Mouse (Mus musculus) adrenal gland, postnatal 36 days (tissue): ENCODE measurements at regions not wholly inside any gene's neighbourhood (a gene's known extent, or its start where the extent isn't known, plus 50 kb on each side); places are given as distances from the start of the nearest gene placed in this dataset. TPM values are rescaled to one million over a fixed set of nuclear protein-coding genes. Genes with fewer than 3 reads are reported as not detected.
"Not testable (repeated sequence)": the region's sequence is repeated elsewhere in the genome, so short reads cannot be mapped to it uniquely, and the experiment has no call there.

Experiments
- DNase-seq, 2 experiments: peaks; one replicate each; pipeline ENCODE4 v3.0.0; 2021; ENCODE audit warnings: mixed read lengths in 1 of 2
- microRNA-seq: library from miRNA; unstranded; fragments of <30 nt; microRNA quantifications from one replicate; pipeline ENCODE4 v1.2.0, GENCODE M21; 2021

DNA sequence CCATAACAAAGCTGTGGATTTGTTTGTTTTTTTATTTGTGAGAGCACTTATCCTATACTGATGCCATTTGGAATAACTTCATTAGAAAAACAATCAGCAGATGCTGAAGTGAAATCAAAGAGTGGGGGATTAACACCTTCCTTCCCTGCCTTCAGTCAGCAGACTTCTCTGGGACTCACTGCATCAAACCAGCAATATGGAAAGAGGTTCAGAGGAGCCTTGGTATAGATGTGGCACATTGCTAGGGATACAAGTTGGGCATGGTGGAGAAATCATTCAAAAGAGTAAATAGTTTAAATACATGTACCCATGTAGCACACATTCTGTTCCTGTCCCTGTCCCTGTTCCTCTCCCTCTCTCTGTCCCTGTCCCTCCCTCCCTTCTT lies 364.0 kb upstream of the Rgs18 start:
- no peak for DNase-seq

DNA sequence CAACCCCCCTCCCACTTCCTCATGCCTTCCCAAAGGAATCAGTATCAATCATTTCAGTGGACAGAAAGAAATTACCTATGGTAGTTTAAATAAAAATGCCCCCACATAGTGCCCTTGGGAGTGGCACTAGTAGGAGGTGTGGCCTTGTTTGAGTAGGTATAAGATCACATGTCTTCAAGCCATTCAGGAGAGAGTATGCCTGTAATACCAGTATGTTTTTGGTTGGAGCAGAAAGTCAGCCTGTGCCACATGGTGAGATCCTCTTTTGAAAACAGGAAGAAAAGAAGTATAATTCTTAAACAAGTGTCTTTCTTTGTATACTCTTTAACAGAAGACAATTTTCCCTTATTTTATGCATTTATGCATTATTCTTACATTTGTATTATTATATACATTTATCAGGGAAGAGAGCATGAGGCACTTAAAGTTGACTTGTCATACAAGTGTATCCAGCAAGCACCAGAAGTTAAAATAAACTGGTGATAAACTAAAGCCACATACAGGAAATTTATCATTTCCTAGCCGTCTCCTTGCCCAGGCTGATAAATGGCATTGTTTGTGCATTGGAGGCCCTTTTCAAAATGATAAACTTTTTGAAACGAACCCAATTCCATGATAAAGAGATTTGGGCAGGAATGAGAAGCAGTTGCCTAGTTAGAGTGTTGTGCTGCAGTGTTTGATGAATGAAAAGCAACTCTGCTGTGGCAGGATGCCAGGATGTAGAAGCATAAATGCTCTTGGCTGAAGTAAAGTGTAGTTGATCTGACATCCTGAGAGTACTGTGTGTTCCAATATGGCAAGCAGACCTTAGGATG lies 363.4 kb upstream of the Rgs18 start:
- DNase-seq = no peak

DNA sequence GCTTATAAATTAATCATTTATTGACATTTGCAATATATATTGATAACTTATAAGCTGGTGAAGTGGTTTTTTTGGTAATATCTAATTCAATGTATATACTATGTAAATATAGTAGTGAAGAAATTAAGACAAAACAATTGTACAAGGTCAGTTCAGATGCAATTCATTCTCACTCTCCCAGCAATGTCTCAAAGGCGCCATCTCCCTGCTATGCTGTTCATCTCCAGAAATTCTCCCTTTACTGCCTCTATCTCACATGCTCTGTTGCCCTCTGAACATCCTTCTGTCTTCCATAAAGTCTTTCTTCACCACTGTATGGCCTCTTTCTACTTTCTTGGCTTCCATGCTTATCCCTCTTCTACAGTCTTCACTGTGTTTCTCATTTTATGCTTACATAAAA lies 355.8 kb upstream of the Rgs18 start:
- no peak for DNase-seq

DNA sequence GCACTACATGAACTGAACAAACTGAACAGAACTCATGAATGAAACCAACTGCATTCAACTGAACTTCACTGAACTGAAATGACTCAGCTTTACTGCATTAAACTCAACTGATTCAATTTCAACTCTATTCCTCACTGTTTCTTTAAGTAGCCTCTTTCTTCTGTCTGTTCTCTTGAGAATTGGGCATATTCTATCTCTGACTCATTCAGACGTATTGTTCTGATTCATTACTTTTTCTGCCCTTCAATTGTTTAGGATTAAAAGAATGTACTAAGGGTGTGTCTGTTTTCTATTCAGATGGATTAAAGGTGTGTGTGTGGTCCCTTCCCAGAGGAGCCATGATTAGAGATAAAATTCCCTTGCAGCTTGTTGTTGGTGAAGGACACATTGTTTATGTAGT lies 337.9 kb upstream of the Rgs18 start:
- DNase-seq = no peak

DNA sequence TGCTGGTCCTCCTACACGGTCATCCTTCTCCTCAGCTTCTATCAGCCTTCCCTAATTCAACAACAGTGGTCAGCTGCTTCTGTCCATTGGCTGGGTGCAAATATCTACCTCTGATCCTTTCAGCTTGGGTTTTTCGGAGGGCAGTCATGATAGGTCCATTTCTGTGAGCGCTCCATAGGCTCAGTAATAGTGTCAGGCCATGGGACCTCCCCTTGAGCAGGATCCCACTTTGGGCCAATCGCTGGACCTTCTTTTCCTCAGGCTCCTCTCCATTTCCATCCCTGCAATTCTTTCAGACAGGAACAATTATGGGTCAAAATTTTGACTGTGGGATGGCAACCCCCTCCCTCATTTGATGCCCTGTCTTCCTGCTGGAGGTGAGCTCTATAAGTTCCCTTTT lies 331.5 kb upstream of the Rgs18 start:
- not testable (repeated sequence) for DNase-seq

DNA sequence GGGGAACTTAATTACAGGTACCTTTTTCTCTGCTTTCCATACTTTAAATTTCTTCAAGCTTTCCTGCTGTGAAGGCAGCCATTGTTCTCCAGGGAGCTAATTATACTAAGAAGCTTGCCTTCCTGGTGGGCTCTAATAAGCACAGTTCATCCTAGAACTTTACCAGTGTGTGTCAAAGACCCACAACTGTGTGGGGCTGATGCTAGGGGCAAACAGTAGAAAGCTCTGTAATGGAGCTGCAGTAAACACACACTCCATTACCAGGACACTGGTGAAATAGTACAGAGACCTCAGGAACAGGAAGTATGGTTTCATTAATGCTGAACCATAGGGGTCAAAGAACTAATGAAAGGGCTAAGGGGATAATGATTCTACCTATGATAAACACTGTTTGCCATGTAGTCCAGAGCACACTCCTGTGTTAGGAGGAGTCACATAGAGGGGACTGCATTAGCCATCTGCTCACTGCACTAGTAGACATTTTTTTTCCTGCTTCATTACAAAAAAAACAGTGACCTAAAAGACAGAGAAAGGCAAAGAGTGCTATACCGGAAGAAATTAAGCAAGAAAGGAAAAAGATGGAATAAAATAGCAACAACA lies 290.1 kb upstream of the Rgs18 start:
- no peak for DNase-seq

DNA sequence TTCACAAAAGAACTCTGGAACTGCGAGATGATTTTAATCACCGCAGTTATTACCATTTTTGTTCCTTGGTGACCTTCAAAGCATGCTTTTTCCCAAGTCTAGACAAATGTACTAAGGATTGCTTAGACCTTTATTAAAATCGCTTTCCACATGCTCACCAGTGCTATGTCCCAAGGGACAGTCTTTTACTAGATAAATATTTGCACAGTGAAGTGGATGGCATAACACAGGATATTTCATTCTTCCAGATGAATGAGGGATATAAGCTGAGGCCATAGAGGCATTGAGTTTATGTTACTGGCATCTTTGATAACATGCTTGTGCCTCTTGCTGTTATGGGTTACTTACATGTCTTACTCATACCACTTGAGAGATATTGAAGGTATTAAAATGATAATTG lies 289.1 kb upstream of the Rgs18 start:
- no peak for DNase-seq

DNA sequence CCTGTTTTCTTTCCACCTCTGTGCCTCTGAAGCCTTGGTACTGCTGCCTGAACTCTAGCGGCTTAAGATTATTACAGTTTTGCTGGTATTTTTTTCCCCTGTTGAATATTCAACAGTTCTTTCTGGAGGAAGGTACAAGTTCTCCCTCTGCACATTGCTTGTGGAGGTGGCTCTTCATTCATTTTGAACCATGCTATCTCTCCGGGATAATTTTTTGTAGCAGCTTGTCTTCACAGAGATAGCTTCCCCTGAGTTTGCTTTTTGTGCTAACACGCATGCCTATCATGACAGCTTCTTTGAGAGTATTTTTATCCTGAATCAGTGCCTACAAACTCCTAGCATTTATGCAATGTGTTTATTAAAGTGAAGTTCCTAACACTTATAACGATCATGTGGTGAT lies 240.4 kb upstream of the Rgs18 start:
- no peak for DNase-seq

DNA sequence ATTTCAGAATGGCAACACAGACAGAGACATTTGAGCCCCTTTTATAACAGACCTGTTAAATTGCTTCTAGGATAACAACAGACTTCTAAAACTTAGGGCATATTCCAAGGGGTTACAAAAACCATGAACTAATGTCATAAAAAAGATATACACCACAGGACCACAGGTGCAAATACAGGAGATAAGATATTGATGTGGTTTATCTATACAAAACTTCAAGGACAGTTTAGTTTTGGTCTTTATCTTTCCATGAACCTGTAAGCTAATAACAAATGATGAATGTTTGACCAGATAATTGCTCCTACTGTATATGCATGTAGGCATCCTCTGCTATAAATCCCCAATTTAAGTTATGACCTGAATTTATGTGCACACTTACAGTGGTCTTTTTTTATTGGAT lies 235.6 kb upstream of the Rgs18 start:
- no peak for DNase-seq

DNA sequence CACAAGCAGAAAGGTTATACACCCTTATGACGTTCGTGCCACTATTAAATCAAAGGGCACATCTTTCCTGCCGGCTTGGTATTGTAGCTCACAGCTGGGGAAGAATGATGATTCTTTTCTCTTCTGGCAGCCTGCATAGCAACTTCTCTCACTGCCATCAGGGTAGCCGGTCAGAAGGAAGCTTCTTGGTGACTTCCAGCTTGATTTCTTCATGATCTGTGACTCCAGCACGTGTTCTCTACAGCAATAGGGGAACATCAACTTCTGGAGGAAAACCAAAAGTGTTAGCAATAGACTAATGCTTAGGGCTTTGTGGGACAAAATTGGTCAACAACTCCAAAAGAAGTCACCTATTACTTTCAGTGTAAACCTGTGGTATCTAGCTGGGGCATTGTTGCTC lies 202.9 kb upstream of the Rgs18 start:
- DNase-seq = no peak

DNA sequence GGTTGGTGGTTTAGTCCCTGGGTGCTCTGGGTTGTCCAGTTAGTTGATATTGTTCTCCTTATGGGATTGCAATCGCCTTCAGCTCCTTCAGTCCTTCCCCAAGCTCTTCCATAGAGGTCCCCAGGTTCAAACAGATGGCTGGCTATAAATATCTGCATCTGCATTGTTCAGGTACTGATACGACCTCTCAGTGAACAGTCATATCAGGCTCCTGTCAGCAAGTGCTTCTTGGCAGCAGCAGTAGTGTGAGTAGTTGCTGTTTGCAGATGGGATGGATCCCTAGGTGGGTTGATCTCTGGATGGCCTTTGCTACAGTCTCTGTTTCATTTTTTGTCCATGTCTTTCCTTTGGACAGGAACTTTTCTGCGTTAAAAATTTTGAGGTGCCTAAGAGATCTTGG lies 190.5 kb upstream of the Rgs18 start:
- DNase-seq = no peak

DNA sequence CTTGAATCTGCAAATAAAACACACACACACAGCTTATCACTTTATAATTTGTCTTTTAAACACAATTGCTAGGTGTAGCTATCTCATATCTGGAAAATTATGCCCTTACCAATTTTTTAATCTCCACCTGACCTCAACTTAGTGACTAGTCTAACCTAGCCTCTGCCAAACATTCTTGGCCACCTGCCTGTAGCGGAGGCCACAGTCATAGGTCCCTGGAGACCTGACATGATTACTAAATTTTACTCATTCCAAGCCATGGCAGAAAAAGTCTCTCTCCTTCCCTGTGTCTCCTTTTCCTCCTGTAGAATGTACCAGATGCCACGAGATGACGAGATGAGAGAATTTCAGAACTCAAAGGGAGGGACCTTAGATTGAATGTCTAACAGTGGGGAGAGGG lies 163.8 kb upstream of the Rgs18 start:
- peak in 1 of 2 experiments; percentile 4 for DNase-seq

DNA sequence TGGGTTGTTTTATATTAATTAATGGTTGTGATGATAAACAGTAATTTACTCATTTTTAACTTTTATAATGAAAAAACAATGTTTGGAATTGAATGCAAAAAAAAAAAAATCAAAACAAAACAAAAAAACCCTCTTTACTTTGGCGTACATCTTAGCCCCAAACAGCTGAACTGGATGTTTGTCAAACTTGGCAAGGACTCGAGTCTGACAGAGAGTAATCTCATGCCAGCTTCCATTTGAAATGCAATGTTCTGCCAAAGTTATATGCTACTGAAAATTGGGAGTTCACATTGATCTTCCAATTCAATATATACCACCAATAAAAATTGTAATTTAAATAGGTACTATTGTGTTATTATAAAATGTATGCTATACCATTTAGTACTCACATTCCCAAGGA lies 150.9 kb upstream of the Rgs18 start:
- no peak for DNase-seq

DNA sequence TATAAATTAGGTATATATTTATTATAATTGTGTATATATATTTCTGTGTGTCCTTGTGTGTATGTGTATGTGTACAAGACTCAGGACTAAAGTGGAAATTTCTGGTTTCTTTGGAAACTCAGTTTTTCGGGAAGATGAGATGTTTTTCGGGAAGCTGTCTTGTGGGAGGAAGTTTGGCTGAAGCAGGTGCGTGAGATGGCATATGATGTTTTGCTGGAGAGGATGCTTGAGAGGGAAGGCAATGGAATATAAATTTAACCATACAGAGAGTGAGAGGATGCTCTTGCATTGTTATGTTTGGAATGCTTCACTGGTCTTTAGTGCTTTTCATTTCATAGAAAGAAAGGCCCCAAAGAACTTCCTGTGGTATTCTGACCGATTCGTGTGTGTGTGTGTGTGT lies 141.3 kb upstream of the Rgs18 start:
- DNase-seq = no peak

DNA sequence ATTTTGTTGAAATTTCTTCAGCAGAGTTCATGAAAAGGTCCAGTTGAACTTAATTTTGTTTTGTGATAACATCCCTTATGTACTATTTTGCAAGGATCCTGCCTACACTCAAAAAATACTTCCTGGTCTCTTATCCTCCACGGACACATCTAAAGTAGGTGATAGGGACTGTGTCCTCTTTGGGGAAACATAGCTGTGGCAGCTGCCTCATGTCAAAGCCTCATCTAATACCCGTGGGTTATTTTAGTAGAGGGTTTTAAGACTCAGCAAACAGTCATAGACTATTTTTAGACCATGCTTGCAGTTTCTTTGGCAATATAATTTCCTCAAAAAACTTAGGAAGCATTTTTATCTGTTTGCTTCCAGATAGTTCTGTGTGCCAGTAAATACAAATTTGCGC lies 127.8 kb upstream of the Rgs18 start:
- DNase-seq = no peak

DNA sequence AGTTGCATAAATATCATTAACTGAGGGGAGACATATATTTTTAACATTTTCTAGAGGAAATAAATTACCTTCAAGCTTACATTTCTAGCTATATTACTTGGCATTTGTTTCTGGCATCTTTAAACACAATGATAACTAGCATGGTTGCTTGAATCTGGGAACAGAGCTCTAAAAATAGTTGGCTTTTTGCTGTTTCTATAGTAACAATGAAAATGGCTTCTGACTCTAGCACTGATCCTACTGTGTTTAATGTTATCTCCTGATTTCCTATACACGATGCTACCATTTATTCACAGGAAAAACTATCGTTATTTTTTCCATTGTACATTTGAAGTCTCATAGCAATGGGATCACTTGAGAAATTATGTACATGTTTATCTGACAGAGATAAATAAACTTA lies 108.4 kb upstream of the Rgs18 start:
- no peak for DNase-seq

DNA sequence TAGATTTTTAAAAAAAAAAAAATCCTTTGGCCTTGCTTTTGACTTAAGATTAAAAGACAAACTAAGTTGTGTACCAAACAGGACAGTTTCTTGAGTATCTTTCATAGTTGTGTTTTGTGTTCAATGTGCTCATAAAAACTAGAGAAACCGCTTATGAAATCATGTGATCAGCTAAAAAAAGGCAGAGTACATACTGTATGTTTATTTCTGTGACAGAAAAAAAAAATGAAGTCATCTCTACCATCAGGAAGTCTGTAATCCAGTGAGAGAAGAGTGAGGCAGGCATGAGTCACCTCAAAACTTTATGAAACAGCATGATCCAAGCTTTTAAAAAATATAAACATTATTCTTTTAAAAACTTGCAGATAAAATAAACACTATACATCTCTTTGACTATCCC lies 86.9 kb upstream of the Rgs18 start:
- no peak for DNase-seq

Small RNA genes in the stretch of these regions (microRNA-seq; reads per million reads assigned to microRNA genes)
- not detected for gene Gm25708
